Mouse (Mus musculus): Measurements from ENCODE around the gene Jazf1. TPM values are rescaled to one million over a fixed set of nuclear protein-coding genes. Genes with fewer than 3 reads are reported as not detected.

The Jazf1 gene
- total RNA-seq, 2 experiments from 2014 or later, result 2.8 to 3.2 TPM

DNA sequence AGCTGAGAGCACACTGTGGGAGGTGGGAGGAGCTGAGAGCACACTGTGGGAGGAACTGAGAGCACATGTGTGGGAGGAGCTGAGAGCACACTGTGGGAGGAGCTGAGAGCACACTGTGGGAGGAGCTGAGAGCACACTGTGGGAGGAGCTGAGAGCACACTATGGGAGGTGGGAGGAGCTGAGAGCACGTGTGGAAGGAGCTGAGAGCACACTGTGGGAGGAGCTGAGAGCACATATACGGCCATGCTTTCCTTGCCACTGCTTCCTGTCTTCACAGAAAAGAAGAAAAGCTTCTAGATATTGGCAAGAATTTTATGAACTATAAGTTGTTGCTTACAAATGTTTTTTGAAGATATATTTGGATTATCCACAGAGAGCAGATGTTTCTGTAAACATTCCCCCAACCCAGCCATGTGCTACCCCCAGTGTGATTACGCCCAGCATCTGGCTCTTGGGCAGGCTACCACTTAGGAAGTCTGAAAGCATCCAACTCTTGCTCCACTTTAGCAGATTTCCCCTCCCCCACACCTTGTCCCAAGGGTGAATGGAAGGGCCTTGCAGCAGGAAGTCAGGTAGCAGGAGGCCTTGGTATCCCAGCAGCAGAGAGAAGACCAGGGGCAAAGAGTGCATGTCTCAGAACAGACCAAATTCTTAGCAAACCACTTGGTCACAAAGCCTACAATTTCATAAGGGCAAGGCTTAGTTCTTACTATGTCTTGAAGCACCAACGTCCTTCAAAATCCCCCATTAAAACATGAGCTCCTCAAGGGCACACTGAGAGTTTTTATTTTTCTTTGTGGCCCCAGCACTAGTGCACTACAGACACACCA, 105.6 kb downstream of the Jazf1 start:
- intact Hi-C loops (cut with DNase I), result no loop called here
- DNase-seq (ENCODE audit: low spot score), result no peak

DNA sequence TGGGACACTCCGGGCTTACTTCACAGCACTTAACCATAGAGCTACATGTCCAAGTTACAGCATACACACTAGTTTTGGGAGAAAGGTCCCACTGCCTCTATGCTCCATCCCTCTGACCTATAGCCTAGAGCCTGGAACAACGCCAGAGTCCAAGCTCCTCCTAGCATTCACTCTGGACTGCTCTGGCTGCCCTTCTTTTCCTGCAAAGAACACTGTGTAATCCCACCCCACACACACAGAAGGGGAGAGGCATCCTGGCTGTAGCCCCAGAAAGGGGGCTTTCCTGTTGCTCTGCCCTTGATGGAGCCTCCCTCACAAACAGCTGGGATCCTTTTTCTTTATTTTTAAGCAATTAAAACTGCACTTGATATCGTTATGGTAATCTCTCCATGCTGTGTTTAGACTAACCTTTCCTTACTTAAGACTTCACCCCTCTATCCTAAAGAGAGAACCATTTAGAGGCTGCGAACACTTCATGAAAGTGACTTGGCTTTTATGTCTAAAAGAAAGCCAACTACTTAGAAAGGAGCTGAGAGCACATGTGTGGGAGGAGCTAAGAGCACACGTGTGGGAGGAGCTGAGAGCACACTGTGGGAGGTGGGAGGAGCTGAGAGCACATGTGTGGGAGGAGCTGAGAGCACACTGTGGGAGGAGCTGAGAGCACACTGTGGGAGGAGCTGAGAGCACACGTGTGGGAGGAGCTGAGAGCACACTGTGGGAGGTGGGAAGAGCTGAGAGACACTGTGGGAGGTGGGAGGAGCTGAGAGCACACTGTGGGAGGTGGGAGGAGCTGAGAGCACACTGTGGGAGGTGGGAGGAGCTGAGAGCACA, 106.6 kb downstream of the Jazf1 start:
- intact Hi-C loops (cut with DNase I), result no loop called here
- DNase-seq (ENCODE audit: low spot score), result no peak

- DNase-seq (ENCODE audit: low spot score), result no peak
- intact Hi-C loops (cut with DNase I), result loop anchor here (1.0 kb wide), 1 partner anchor 12 kb away; no protein-coding TSS in a partner anchor
Measured at GRCm38 (mm10) chr6:52957730-52958129, 110.7 kb downstream of the Jazf1 start.

DNA sequence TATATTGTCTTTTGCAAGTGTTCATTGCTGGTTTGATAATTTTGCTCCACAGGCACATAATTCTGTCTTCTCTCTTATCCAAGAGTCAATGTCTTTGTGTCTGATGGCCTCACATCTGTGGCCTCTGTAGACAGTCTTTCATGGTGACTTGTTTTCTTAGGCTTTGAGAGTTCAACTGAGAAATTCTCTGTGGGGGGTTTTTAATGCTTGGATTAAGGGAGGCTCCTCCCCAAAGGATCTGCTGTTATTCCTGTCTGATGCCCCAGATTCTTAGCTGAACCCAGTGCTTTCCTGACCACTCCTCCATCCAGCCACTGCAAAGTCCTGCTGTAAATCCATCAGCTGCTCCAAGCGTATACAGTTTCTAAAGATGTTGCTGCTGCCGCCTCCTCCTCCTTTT, 112.3 kb downstream of the Jazf1 start:
- no peak for DNase-seq (ENCODE audit: low spot score)
- intact Hi-C loops (cut with DNase I), result no loop called here

DNA sequence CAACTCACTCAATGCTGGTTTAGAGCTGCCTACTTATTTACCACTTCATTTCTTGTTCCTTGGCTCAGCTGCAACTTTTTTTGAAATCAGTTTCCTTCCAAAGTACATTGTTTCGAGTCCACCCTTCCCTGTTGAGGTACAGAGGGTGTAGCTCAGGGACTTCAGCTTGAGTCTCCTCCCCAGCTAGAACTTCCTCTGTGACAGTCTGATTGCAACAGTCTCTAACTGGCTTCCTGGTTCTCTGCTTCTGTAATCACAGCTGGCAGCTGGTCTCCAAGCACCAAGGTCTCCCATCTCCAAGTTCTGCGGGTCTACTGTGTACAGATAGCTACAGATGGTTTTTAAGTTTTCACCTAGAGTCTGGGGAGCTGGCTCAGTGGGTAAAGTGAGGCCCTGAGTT, 113.1 kb downstream of the Jazf1 start:
- intact Hi-C loops (cut with DNase I), result no loop called here
- DNase-seq (ENCODE audit: low spot score), result no peak

GRCm38 (mm10) chr6:52954861-52955260, 113.6 kb downstream of the Jazf1 start:
- no peak for DNase-seq (ENCODE audit: low spot score)
- intact Hi-C loops (cut with DNase I), result no loop called here

- DNase-seq (ENCODE audit: low spot score), result peak; percentile 39
- intact Hi-C loops (cut with DNase I), result no loop called here
Measured at GRCm38 (mm10) chr6:52954441-52954840, 114.0 kb downstream of the Jazf1 start.

- intact Hi-C loops (cut with DNase I), result no loop called here
- DNase-seq (ENCODE audit: low spot score), result no peak
Measured at GRCm38 (mm10) chr6:52952526-52952900, 115.9 kb downstream of the Jazf1 start.

DNA sequence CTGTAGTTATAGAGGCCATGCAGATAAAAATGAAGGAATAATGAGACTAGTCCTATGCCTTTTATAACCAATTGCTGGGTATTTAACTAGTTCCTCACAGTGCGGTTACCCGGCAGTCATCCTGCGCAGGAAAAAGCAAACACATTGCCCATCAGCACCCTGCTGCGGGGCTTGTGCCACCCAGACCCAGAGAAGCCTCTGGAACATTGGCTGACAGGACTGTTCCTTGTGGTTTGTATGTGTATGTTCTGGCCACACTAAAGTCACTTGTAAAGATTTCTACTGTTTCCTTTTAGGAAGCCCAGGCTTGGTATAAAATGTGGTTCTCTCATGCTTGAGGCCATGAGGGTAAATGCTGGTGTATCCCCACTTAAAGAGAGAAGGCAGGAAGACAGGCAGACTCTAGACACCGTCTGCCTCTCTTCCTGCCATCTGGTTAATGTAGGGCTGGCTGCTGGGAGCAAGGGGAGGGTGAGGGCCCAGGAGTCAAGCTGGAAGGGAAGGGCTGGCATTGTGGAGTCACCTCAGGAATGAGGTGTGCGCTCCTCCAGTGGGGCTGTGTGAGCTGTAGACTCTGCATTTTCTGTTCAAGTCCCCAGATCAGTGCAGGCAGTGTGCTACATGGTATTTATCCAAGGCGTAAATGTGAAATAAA, 116.4 kb downstream of the Jazf1 start:
- intact Hi-C loops (cut with DNase I), result no loop called here

GRCm38 (mm10) chr6:52950371-52950770, 118.1 kb downstream of the Jazf1 start:
- no peak for DNase-seq (ENCODE audit: low spot score)
- intact Hi-C loops (cut with DNase I), result no loop called here

More for the DNA sequence above, 116.4 kb downstream of the Jazf1 start:
- DNase-seq (ENCODE audit: low spot score), result no peak

DNA sequence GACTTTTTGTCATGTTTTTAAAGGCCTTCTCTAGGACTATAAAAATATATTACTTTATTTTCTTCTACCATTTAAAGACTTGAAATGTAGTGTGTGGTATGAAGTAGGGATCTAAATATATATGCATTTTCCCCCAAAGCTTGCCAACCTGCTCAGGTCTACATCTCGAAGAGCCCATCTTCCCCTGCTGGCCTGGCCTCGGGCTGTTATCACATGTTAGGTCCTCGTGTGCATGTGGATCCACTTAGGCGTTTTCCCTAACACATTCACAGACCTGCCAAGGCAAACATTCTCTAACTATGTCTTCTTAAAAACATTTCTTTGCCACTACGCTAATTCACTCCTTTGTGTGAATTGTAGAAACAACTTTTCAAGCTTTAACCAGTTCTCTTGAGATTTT, 125.9 kb downstream of the Jazf1 start:
- intact Hi-C loops (cut with DNase I), result no loop called here
- no peak for DNase-seq (ENCODE audit: low spot score)

GRCm38 (mm10) chr6:52942101-52942500, 126.3 kb downstream of the Jazf1 start:
- no peak for DNase-seq (ENCODE audit: low spot score)
- intact Hi-C loops (cut with DNase I), result no loop called here

- no peak for DNase-seq (ENCODE audit: low spot score)
- intact Hi-C loops (cut with DNase I), result no loop called here
Measured at GRCm38 (mm10) chr6:52937916-52938315, 130.5 kb downstream of the Jazf1 start.

- intact Hi-C loops (cut with DNase I), result no loop called here
- no peak for DNase-seq (ENCODE audit: low spot score)
Measured at GRCm38 (mm10) chr6:52936995-52937394, 131.4 kb downstream of the Jazf1 start.

GRCm38 (mm10) chr6:52934021-52934420, 134.4 kb downstream of the Jazf1 start:
- intact Hi-C loops (cut with DNase I), result no loop called here
- DNase-seq (ENCODE audit: low spot score), result no peak

DNA sequence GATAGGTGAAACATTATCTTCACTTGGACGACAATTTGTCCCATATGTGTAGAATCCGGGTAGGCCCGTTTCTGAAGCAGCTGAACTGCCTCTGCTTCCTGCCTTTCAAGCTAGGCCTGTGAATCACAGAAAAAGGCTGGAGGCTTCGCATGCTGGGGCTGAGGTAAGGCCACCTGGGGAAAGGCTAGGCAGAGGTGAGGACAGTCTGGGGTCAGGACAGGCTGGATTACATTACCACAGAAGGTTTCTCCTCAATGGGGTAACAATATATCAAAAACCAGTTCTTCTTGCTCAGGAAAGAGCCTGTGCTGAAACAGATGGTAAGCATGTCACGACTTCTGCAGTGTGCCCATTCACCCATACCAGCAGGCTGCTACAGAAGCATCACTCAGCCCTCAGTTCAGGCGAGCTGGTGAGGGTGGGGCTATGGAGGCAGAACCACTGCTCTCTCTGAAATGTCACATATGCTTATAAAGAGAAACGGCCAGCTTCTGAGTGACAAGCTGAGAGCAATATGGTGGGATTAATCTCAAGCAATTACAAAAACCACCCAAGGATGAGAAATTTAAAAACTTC, 135.7 kb downstream of the Jazf1 start:
- DNase-seq (ENCODE audit: low spot score), result no peak
- intact Hi-C loops (cut with DNase I), result no loop called here

GRCm38 (mm10) chr6:52929358-52929757, 139.1 kb downstream of the Jazf1 start:
- intact Hi-C loops (cut with DNase I), result no loop called here
- no peak for DNase-seq (ENCODE audit: low spot score)

DNA sequence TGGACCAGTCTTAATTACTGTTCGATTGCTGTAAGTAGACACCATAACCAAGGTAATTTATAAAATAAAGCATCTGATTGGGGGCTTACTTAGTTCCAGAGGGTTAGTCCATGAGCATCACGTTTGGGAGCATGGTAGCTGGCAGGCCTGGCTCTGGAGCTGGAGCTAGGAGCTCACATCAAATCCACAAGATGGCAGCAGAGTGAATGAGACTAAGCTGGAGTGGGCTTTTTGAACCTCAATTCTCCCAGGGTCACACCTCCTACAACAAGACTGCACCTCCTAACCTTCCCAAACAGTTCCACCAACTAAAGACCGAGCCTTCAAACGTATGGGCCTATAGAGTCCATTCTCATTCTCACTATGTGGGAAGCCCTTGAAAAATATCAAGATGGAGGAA, 141.5 kb downstream of the Jazf1 start:
- no peak for DNase-seq (ENCODE audit: low spot score)
- intact Hi-C loops (cut with DNase I), result loop anchor here (1.0 to 2.0 kb wide), 2 partner anchors 44 to 60 kb away; no protein-coding TSS in a partner anchor

- intact Hi-C loops (cut with DNase I), result loop anchor here (1.0 to 2.0 kb wide), 2 partner anchors 45 to 62 kb away; no protein-coding TSS in a partner anchor
- DNase-seq (ENCODE audit: low spot score), result no peak
Measured at GRCm38 (mm10) chr6:52925458-52926042, 142.9 kb downstream of the Jazf1 start.

- intact Hi-C loops (cut with DNase I), result no loop called here
- no peak for DNase-seq (ENCODE audit: low spot score)
Measured at GRCm38 (mm10) chr6:52921248-52921647, 147.2 kb downstream of the Jazf1 start.
